Mouse (Mus musculus): ENCODE measurements at regions not wholly inside any gene's neighbourhood (a gene's known extent, or its start where the extent isn't known, plus 50 kb on each side); places are given as distances from the start of the nearest gene placed in this dataset.

DNA sequence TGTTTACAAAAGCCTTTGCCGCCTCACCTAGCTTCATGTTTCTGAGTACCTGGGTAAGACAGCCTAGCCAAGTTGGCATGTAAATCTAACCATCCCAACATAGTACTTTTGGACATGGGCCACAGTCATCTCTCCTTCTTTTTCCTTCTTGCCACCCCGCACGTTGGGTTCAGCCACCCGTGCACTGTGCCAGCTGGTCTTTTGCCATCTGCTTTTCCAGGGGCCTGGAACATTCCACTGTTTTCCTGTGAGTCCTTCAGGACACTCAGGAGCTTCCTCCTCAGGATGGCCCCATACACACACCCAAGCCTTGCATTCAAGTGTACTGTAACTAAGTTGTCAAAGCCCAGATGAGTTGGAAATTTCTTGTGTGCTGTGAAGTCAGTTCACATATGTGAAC is 132.2 kb upstream of the Jun start:
- no peak for DNase-seq (ENCODE audit: low spot score in 2 of 2)

DNA sequence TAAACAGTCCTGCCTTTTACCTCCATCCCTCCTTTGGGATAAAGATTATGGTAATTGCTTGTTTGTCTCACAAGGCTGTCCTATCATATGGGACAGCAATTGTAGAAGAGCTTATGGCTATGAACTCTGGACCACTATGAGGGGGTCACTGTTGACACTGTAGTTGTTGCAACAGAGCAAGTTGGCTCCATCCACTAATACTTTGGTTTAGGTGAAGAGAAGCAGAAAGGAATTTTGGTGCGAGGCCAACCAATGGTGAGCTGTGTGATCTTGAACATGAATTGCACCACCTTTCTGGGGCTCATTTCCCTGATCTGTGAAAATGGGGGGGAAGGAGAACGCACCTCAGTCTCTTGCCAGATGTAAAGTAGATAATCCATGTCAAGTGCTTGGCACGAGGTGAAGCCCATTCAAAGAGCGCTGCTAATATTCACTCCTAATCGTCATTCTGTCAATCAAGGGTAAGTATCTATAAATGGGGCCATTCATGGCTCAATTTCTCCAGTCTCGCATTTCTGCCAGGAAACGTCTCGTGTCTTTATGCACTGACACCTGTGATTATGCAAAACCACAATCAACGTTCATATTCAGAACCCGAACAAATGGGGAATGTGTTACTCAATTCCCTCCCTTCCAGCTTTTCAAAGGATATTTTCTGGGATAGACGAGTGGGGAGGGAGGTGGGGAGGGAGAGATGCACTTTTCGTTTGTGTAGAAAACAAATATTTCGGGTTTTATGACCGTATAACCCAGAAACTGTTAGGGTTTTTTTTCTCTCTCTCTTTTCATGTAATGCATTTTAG is 133.3 kb upstream of the Jun start:
- no peak for DNase-seq (ENCODE audit: low spot score in 2 of 2)

DNA sequence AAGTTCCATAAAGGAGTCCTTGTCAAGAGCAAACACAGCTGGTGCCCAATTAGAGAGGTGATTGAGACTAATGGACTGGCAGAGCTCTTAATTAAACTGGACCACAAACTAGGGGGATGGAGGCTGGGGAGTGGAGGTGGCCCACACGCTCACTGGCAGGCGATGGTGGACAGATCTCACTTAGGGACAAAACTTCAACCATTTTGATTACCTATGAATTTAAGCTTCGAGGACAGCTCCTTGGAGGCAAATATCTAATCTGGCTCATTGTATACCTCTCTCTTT is 133.8 kb upstream of the Jun start:
- no peak for DNase-seq (ENCODE audit: low spot score in 2 of 2)

GRCm38 (mm10) chr4:95188107-95188506 is 136.1 kb upstream of the Jun start:
- no peak for DNase-seq (ENCODE audit: low spot score in 2 of 2)

DNA sequence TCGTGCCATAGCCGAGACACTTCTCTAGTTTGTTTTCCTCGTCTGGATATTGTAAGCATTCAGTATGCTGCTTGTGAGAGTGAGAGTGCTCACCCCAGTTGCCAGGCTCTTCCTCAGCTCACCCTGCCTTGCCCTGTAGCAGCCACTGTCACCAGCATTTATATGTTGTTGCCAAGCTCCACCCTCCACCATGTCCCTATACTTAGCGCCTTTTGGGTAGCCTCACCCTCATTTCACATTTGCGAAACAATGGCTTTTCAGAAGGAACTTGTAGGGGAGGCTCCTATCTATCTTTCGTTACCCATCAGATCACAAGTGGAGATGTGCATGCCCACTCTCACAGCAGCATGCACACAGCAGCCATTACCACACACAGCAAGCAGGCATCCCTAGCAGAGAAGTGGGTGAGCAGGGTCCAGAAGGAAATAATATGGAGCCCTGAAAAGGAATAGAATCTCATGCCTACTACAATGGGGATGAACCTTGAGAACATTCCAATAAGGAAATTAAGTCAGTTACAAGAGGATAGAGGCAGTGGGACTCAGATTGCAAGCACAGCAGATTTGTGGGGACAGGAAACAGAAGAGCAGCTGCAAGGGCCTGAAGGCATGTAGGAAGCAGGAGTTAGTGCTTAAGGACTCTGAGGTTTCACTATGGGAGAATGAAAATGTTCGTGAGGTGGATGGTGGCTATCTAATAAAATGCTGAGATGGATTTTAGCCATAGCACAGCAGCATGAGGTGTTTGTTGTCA is 139.8 kb upstream of the Jun start:
- no peak for DNase-seq (ENCODE audit: low spot score in 2 of 2)

GRCm38 (mm10) chr4:95192562-95192961 is 140.5 kb upstream of the Jun start:
- no peak for DNase-seq (ENCODE audit: low spot score in 2 of 2)

- no peak for DNase-seq (ENCODE audit: low spot score in 2 of 2)
Measured at GRCm38 (mm10) chr4:95193028-95193427, 141.0 kb upstream of the Jun start.

DNA sequence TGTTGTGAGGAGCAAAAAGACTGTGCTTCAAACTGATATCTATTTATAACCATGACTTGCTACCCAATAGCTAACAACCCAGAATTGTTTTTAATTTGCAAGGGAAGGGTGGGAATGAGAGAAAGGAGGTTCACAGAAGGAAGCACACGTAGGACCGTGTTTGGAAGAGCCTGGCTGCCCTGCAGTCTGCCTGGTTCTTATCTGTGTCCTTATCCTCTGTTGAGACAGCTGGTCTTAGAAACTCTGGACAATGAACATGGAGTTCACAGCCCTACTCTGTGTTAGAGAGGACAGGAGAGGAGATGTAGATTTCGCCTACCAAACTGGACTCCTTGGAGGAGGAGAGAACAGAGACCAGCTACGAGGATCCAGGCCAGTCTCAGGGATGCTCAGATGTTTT is 141.5 kb upstream of the Jun start:
- DNase-seq (ENCODE audit: low spot score in 2 of 2), result no peak

DNA sequence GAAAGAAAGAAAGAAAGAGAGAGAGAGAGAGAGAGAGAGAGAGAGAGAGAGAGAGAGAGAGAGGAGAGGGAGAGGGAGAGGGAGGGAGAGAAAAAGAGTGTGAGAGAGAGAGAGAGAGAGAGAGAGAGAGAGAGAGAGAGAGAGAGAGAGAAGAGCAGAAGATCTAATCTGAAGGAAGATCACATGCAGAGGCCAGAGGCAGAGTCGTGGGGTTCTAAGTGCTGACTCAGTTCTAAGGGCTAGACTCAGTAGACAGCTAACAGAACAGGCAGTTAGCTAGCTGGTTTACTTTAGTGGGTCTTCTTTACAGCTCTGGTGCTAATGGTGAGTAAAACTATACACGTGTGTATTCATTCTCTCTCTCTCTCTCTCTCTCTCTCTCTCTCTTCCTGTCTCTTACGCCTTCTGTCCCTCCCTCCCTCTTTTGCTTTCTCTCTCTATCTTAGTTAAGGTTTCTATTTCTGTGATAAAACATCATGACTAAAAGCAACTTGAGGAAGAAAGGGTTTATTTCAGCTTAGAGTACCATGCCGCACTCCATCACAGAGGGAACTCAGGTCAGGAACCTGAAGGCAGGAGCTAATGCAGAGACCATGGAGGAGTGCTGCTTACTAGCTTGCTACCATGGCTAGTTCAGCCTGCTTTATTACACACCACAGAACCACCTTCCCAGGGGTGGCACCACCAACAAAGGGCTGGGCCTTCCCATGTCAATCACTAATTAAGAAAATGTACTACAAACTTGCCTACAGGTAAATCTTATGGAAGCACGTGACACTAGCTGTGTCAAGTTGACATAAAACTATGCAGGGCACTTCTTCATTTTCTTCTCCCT is 142.8 kb upstream of the Jun start:
- DNase-seq (ENCODE audit: low spot score in 2 of 2), result no peak

GRCm38 (mm10) chr4:95196106-95196505 is 144.1 kb upstream of the Jun start:
- DNase-seq (ENCODE audit: low spot score in 2 of 2), result no peak

GRCm38 (mm10) chr4:95197077-95197711 is 145.2 kb upstream of the Jun start:
- DNase-seq (ENCODE audit: low spot score in 2 of 2), result no peak

DNA sequence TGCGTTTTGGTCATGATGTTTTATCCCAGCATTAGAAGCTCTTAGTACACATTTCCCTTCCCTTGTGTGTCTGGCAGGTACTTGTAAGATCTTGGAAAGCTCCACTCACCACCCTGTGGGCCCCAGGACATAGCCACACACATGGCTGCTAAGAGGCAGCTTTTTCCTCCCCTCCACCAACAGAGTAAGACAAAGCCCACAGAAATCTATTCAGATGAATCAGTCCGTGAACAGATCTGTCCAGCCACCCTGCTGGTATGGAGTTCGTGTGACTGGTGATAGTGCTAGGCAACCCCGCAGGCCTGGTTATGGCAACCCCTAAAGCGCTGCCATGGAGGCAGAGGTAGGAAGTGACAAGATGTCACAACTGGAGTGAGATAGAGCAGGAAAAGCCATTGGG is 147.4 kb upstream of the Jun start:
- DNase-seq (ENCODE audit: low spot score in 2 of 2), result no peak

DNA sequence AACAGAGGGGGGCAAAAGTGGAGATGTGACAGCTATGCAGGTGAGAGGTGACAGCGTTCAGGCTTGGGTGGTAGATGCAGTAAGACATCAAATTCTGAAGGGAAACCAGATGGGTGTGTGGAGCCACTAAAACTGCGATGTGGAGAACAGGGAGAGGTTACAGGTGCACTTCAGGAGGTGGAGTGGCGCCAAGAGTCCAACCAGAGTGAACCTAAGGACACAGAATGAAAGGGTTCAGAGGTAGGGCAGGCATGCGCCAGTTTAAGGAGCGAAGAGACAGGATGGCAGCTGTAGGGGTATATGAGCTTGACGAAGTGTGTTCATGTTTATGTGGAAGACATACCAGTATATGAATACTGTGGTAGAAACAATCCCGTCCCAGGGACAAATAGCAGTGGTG is 148.1 kb upstream of the Jun start:
- no peak for DNase-seq (ENCODE audit: low spot score in 2 of 2)

GRCm38 (mm10) chr4:95202478-95202877 is 150.5 kb upstream of the Jun start:
- no peak for DNase-seq (ENCODE audit: low spot score in 2 of 2)

DNA sequence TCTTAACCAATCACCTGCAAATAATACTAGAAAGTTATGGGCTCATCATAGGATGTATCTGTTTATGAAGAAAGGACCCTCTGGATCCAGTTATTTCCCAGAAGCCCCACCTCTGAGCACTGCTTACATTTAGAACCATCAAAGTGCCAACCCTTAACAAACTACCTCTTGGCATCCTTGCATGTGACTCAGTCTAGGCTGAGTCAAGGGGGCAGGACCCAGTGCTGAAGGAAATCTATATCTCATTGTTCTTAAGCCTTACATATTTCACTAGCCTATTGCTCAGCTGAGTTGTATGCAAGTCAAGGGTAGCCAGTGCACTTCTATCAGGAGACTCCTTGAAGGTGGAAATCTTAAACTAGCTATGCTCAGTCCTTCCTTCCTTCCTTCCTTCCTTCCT is 151.6 kb upstream of the Jun start:
- no peak for DNase-seq (ENCODE audit: low spot score in 2 of 2)

GRCm38 (mm10) chr4:95205372-95205771 is 153.3 kb upstream of the Jun start:
- DNase-seq (ENCODE audit: low spot score in 2 of 2), result no peak

DNA sequence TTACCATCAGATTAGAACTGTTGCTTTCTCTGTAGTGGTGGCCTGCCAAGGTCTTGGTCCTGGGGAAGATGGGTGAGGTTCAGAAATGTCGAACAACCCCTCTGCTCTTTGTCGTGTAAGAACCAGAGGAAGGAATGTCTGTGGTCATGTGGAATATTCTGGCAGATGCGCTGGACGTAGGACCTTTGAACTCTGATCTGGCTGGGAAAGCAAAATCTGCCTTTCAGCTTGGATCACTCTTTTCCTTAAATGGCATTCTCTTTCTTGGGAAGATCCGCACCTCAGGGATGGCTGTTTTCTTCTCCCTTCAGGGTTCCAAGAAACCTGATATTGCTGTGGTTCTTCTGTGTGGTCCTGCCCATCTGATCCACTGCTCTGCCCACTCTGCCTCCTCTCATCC is 155.8 kb upstream of the Jun start:
- DNase-seq (ENCODE audit: low spot score in 2 of 2), result no peak

DNA sequence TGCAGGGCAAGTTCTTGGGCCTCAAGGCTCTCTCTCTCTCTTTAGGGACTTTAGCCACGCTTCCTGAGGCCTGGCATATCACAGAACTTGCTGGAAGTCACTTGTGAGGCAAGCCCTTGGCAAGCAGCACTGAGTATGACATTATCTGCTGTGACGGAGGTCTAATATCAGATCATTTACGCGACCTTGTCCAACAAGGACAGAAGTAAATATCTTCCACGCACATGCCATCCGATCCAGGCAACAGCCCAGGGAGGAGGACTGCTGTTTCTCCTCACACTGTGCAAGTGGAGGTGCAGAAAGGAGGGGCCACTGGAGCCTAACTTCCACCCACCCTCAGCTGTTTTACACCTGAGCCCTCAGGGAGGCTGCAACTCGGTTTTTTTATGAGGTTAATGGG is 156.8 kb upstream of the Jun start:
- no peak for DNase-seq (ENCODE audit: low spot score in 2 of 2)

GRCm38 (mm10) chr4:95209322-95210119 is 157.5 kb upstream of the Jun start:
- DNase-seq (ENCODE audit: low spot score in 2 of 2), result no peak

- no peak for DNase-seq (ENCODE audit: low spot score in 2 of 2)
Measured at GRCm38 (mm10) chr4:95212561-95212960, 160.5 kb upstream of the Jun start.

- no peak for DNase-seq (ENCODE audit: low spot score in 2 of 2)
Measured at GRCm38 (mm10) chr4:95213026-95213425, 161.0 kb upstream of the Jun start.
